Mouse (Mus musculus): ENCODE data around the gene C2cd5.

DNA sequence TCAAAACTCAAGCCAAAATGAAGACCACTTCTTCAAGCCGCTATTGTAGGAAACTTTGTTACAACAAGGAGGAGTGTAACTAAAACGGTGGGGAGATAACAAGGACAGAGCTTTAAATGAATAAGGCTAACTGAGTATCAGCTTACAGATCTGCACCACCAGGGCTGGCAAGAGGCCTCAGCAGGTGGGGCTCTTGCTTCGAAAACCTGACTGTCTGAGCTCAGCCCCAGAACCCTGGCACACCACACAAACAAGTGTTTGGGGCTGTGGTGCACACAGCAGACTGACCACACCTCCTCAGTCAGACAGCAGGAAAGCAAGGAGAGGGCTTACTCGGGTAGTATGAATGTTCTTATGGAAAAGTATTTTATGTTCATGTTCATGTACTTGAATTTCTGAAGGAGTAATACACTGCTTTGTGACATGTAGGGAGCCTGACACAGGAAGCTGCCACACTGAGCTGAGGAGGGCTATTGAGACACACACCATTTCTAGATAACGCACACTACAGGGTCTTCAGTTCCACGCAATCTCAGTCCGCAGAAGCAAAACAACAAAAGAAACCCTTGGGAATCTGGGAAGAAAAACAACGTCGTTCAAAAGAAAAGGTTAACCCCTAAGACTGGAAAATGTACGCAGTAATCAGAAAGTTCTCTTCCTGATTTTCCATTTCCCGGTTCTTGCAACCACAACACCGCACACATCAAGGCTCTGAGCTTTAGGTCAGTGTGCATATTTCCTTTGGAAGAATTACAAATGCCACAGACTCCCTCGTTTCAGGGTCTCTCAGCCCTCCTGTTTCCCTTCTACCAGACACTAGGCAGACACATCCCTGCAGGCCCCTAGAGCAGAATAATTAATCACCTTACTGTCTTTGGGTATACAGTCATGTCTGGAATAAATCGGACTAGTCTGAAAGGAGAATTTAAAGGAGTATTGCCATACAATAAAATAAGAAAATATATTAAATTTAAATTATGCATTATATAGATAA lies 105.9 kb downstream of the C2cd5 start:
- TF ChIP-seq POLR2A (IDR thresholded peaks at IDR 0.05; ENCODE audit: insufficient read depth, low read length) (no peak), CTCF (IDR thresholded peaks at IDR 0.05; ENCODE audit: low read depth, low read length) (peak; percentile 30), EP300 (IDR thresholded peaks at IDR 0.05; ENCODE audit: insufficient read depth, low read depth, low read length) (no peak)

Data from ES-Bruce4 (cell line).